Mouse (Mus musculus): ENCODE measurements around the gene Lin54.

DNA sequence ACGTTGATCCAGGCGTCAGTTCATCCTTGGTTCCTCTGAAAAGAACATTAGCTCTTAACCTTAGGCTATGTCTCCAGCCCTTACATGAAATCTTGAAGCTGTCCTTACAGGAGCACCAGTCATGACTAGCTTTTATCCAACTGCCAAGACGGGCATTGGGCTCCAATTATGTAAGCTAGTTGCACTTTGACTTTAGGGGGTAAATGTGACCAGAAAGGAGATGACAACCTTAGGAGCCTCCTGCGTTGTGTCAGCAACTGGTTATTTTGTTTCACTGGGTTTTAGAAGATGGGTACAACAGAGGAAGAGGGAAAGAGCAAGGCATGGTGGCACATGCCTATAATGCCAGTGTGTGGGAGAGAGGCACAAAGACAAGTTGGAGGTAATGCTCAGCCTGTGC lies 81.6 kb downstream of the Lin54 start:
- TF ChIP-seq POLR2A (IDR thresholded peaks at IDR 0.05; ENCODE audit: low read depth, low read length) (no peak), CTCF (conservative IDR thresholded peaks at IDR 0.05; ENCODE audit: insufficient read depth, insufficient read length, low read depth, low read length) (no peak)
